Mouse (Mus musculus) neural tube, postnatal 0 days (tissue): Measurements from ENCODE around the gene Csdc2. TPM values are rescaled to one million over a fixed set of nuclear protein-coding genes. Genes with fewer than 3 reads are reported as not detected.

Experiments used
- polyA plus RNA-seq: library from polyadenylated mRNA; unstranded; fragments of >200 nt; fragmentation: Nextera tagmentation; extraction: Ambion mirVana; gene quantifications from 2 replicates; pipeline ENCODE4 v1.2.1, GENCODE M21; 2015

The Csdc2 gene
- polyA plus RNA-seq: 241 and 292 TPM in 2 replicates

GRCm38 (mm10) chr15:81936679-81937078 lies at the start of gene Csdc2:
TSS of gene Csdc2 (plus strand) at chr15:81936759.

GRCm38 (mm10) chr15:81925760-81926445 lies 10.7 kb upstream of the Csdc2 start, which contains the start of gene Polr3h:
TSS of gene Polr3h (minus strand) at chr15:81926240.

GRCm38 (mm10) chr15:81960171-81961077 lies 23.9 kb downstream of the Csdc2 start, which contains the start of gene Pmm1:
TSS of gene Pmm1 (minus strand) at chr15:81960930.

GRCm38 (mm10) chr15:81980321-81980720 lies 43.8 kb downstream of the Csdc2 start, which contains the start of gene 1700029P11Rik:
TSS of gene 1700029P11Rik (plus strand) at chr15:81980540.

GRCm38 (mm10) chr15:81987646-81988045 lies 51.1 kb downstream of the Csdc2 start, which contains the start of gene Xrcc6:
TSS of gene Xrcc6 (plus strand) at chr15:81987835.

Other genes starting within 250 kb of the Csdc2 start
- 49.6 and 52.2 TPM in 2 replicates for gene Chadl, start 239.5 kb upstream of the Csdc2 start, polyA plus RNA-seq
- gene Zc3h7b, start 191.7 kb upstream of the Csdc2 start, polyA plus RNA-seq: 31.6 and 43.7 TPM in 2 replicates
- gene Rangap1, start 191.2 kb upstream of the Csdc2 start, polyA plus RNA-seq: 90.7 and 102 TPM in 2 replicates
- 27.3 and 28.9 TPM in 2 replicates for gene Tef, start 134.3 kb upstream of the Csdc2 start, polyA plus RNA-seq
- 11.7 and 15.7 TPM in 2 replicates for gene Tob2, start 78.0 kb upstream of the Csdc2 start, polyA plus RNA-seq
- 98.4 and 112 TPM in 2 replicates for gene Phf5a, start 64.8 kb upstream of the Csdc2 start, polyA plus RNA-seq
- 276 and 309 TPM in 2 replicates for gene Aco2, start 64.5 kb upstream of the Csdc2 start, polyA plus RNA-seq
- gene Polr3h, start 10.5 kb upstream of the Csdc2 start, polyA plus RNA-seq: 119 and 137 TPM in 2 replicates
- gene Pmm1, start 24.2 kb downstream of the Csdc2 start, polyA plus RNA-seq: 137 and 146 TPM in 2 replicates
- gene 1700029P11Rik, start 43.8 kb downstream of the Csdc2 start, polyA plus RNA-seq: not detected in 2 replicates
- 30.4 and 33.7 TPM in 2 replicates for gene Xrcc6, start 51.1 kb downstream of the Csdc2 start, polyA plus RNA-seq
- gene Desi1, start 97.1 kb downstream of the Csdc2 start, polyA plus RNA-seq: 53.0 and 55.9 TPM in 2 replicates
- 248 and 267 TPM in 2 replicates for gene Snu13, start 110.8 kb downstream of the Csdc2 start, polyA plus RNA-seq
- gene 4930407I10Rik, start 122.4 kb downstream of the Csdc2 start, polyA plus RNA-seq: not detected in 2 replicates
- gene Mei1, start 133.2 kb downstream of the Csdc2 start, polyA plus RNA-seq: 0.09 and 0.10 TPM in 2 replicates
- gene Ccdc134, start 191.2 kb downstream of the Csdc2 start, polyA plus RNA-seq: 9.0 and 11.0 TPM in 2 replicates
- gene Srebf2, start 210.4 kb downstream of the Csdc2 start, polyA plus RNA-seq: 151 and 162 TPM in 2 replicates